Mouse (Mus musculus): Measurements from ENCODE around the gene Tbc1d8.

GRCm38 (mm10) chr1:39327546-39327945, 151.0 kb downstream of the Tbc1d8 start:
- TF ChIP-seq CTCF (IDR thresholded peaks at IDR 0.05; ENCODE audit: insufficient read depth, low read depth, low read length) (no peak), POLR2A (IDR thresholded peaks at IDR 0.05; ENCODE audit: insufficient read depth, low read depth, low read length) (no peak)
